Mouse (Mus musculus) heart, adult 8-10 months (tissue): ENCODE results near the gene Padi6. TPM values are rescaled to one million over a fixed set of nuclear protein-coding genes. Genes with fewer than 3 reads are reported as not detected.

Source experiments
- DNase-seq: peaks from one replicate; pipeline ENCODE4 v3.0.0; 2022; ENCODE audit warnings: low spot score
- microRNA-seq: library from miRNA; unstranded; fragments of <30 nt; microRNA quantifications from one replicate; pipeline ENCODE4 v1.2.0, GENCODE M21; 2022
- total RNA-seq, 4 experiments: library from RNA; stranded (reverse); gene quantifications; 2 replicates each; pipeline ENCODE4 v1.2.4; 2022

Gene Padi6
- total RNA-seq, 4 experiments from 2014 or later = not detected

DNA sequence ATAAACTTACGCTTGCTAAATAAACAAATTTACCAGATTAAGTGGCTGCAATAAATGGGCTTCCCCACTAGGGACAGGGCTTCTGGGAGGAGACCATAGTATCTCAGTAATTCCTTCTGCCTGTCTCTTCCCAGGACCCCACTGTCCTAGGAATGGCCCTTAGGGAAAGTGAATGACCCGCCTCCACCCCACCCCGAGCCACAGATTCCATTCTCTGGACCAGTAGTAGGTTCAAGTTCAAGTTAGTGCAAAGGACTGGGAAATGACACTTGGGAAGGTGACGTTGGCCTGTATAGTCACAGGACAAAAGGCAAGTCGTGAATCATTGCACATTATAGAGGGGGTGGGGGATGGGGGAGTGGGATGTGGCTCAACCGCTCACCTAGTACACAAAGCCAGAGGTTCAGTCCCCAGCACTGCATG lies 57.6 kb downstream of the Padi6 start:
- no peak for DNase-seq

DNA sequence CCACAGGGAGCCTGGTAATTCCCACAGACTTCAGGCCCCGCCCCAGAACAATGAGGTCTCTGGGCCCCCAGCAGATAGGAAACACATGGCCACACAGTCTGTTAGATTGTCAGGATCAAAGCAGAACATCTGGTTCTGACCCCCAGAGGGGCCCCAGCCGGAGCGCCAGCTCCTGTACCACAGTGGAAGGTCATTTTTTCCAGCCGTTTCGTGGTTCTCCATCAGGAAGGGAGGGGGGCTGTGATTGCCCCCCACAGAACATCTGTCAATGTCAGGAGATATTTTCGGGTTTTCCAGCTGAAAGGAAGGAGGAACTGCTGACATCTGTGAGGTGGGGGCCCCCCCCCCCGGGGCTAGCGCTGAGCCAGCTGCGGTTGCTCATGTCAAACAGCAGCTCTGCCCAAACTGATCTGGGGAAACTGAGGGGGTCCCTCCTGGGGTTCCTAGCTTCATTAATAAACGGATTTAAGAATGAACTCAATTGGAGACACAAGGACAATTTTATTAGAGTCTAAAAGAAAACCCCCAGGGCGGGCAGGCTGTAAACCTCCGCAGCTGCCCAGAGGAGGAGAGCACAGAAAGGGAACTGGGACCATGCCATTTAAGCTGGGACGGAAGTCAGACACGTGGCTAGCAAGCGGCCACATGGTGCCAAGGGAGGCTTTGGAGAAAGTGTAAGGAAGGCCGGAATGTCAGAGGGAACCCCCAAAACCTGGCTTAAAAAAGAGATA lies 58.1 kb downstream of the Padi6 start:
- DNase-seq = peak; percentile 72

DNA sequence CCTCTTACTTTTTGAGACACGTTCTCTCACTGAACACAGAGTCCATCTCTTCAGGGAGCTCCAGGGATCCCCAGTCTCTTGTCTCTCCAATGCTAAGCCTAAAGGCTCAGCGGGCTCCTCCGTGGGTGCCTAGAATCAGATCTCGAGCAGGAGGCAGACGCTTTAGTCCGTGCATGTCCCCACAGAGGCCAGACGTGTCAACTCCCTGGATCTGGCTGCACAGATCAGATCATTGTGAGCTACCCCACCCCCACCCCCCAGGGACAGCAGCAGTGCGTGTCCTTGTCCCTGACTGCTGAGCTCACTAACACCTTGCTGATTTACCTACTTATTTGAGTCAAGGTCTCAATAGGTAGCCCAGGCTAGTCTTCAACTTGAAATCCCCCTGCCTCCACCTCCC lies 58.8 kb downstream of the Padi6 start:
- DNase-seq = no peak

DNA sequence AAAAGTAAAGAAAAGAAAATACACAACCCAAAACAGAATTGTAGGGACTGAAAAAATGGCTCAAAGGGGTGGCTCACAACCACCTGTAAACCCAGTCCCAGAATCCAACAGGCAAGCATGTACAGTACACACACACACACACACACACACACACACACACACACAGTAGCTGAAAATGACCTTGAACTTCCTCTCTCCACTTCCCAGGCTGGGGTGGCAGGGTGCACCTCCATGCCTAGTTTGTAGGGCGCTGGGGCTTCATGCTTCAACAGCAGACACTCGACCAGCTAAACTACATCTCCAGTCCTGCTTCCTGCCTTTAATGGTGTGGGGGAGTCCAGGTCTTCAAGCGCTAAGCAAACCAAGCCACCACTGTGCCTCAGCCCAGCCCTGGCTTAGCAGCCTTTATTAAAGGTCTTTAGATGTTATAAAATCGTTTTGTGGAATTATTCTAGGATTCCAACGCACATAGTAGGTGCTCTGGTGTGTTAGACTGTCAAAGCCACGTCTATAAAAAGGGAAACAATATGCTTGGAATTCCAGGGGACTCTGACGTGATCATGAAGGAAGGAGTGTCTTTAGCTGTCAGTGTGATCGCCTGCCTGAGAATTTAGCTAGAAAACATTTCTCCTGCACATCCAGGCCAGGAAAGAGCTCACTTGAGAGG lies 61.6 kb downstream of the Padi6 start:
- DNase-seq = no peak

DNA sequence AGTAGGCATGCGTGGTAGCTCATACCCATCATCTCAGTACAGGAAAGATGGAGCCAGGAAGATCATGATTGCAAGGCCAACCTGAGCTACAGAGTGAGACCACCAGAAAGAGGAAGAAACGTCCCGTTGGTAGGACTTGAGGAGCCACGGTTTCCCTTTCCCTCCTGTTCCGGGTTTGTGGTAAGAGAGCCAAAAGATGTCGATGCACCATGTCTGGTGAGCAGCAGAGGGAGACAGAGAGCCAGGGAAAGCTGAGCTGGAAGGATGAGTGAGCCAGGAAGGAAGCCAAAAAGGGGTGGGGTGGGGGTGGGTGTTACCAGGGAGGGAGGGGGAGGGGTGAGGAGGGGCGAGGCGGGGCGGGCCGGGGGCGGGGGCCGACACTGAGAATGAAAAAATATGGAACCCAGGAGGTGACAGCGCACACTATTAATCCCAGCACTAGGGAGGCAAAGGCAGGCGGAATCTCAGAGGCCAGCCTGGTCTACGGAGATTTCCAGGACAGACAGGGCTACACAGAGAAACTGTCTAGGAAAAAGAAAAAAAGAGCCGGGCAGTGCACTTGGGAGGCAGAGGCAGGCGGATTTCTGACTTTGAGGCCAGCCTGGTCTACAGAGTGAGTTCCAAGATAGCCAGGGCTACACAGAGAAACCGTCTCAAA lies 62.6 kb downstream of the Padi6 start:
- DNase-seq = peak; percentile 85

DNA sequence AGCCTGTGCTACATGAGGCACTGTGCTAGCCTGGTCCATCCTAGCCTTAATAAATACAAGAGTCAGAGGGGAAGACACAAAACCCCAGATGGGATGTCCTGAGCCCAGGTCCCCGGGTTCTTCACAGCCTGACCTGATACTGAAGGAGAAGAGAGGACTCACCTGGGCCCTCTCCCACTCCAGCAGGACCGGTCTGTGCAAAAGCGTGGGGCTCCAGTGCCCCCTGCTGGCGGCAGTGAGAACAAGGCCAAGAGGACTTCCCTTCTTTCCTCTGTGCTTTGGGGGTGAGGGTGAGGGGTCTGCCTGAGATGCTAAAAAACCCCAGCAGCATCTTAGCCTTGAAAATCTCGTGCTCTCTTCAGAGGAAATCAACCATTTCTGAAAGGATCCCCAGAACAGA lies 63.4 kb downstream of the Padi6 start:
- DNase-seq = no peak

Small RNA genes within 50 kb of the gene (microRNA-seq; reads per million reads assigned to microRNA genes)
- gene Gm23045 (not detected), gene Gm25951 (not detected)

Other genes with a start within 250 kb of the Padi6 start
- 10 to 100 TPM; 59.6 to 80.5 (median 71.9) TPM for gene Arhgef10l, start 76.6 kb downstream of the Padi6 start, total RNA-seq
- gene Rcc2, start 42.1 kb downstream of the Padi6 start, total RNA-seq = 10 to 100 TPM; 11.4 to 12.5 (median 11.9) TPM
- 1 to 10 TPM in 1 of 4 experiments, under 1 TPM in 3; 0.24 to 5.3 (median 0.27) TPM for gene Padi4, start 31.6 kb upstream of the Padi6 start, total RNA-seq
- gene Padi3, start 68.0 kb upstream of the Padi6 start, total RNA-seq = under 1 TPM; 0.09 to 0.34 (median 0.13) TPM
- not detected for gene Padi1, start 103.1 kb upstream of the Padi6 start, total RNA-seq
- gene Padi2, start 163.7 kb upstream of the Padi6 start, total RNA-seq = 1 to 10 TPM in 3 of 4 experiments, under 1 TPM in 1; 0.72 to 1.3 (median 1.2) TPM
- 1,000 to 10,000 TPM; 1,293 to 1,379 (median 1,312) TPM for gene Sdhb, start 218.6 kb upstream of the Padi6 start, total RNA-seq
- gene Atp13a2, start 244.2 kb upstream of the Padi6 start, total RNA-seq = 10 to 100 TPM; 12.3 to 17.2 (median 15.6) TPM